Mouse (Mus musculus) brain, embryonic 14.5 days (tissue): ENCODE measurements at regions not wholly inside any gene's neighbourhood (a gene's known extent, or its start where the extent isn't known, plus 50 kb on each side); places are given as distances from the start of the nearest gene placed in this dataset.
A peak's percentile ranks its signal among the peaks of the same experiment; 100 is the strongest.

ENCODE experiments used
- DNase-seq: peaks from one replicate; pipeline ENCODE4 v3.0.0-alpha.2; 2011; ENCODE audit warnings: low read depth
- CTCF ChIP-seq: fragments of 200-500 bp; IDR thresholded peaks from 2 replicates; pipeline ENCODE4 v1.5.1; 2012; ENCODE audit warnings: inconsistent platforms, mild to moderate bottlenecking, moderate library complexity, borderline replicate concordance; ENCODE audit not compliant: insufficient read depth, insufficient read length; ENCODE audit errors: extremely low read depth
- POLR2A ChIP-seq: fragments of 200-500 bp; IDR thresholded peaks from 2 replicates; pipeline ENCODE4 v1.6.1; 2012; ENCODE audit warnings: mild to moderate bottlenecking, inconsistent platforms, borderline replicate concordance; ENCODE audit not compliant: poor library complexity, insufficient read depth, insufficient read length, severe bottlenecking; ENCODE audit errors: extremely low read depth

- TF ChIP-seq POLR2A = no peak
- TF ChIP-seq CTCF = no peak
- DNase-seq = peak; percentile 30
These were observed 363.4 kb upstream of the Pik3r1 start for GRCm38 (mm10) chr13:102131459-102131858.

- TF ChIP-seq CTCF (no peak), POLR2A (no peak)
- peak; percentile 20 for DNase-seq
These were observed 364.1 kb upstream of the Pik3r1 start for GRCm38 (mm10) chr13:102132154-102132553.

GRCm38 (mm10) chr13:102132696-102133095 is 364.7 kb upstream of the Pik3r1 start:
- TF ChIP-seq CTCF = no peak
- TF ChIP-seq POLR2A = no peak
- no peak for DNase-seq

GRCm38 (mm10) chr13:102135210-102135609 is 367.2 kb upstream of the Pik3r1 start:
- DNase-seq = no peak
- no peak for TF ChIP-seq POLR2A
- TF ChIP-seq CTCF = no peak

DNA sequence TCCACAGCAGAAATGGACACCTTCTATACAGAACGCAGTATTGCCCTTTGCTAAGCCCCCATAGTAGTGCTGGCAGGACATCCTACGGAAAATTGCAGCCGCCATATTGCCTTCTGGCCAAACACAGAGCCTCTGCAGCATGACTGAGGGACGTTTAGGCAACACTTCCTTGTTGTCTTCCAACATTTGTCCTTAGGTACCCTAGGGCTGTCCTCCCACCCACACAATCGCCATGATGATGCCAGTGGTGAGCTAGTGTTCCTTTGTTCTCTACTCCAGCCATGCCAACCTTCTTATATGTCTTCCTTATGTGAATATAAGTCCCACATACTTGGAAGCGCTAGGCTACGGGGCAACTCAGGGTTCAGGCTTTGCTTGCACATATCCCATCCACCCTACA is 375.0 kb upstream of the Pik3r1 start:
- no peak for DNase-seq
- no peak for TF ChIP-seq CTCF
- no peak for TF ChIP-seq POLR2A

- no peak for DNase-seq
- no peak for TF ChIP-seq CTCF
- TF ChIP-seq POLR2A = no peak
These were observed 375.8 kb upstream of the Pik3r1 start for GRCm38 (mm10) chr13:102143848-102144247.

DNA sequence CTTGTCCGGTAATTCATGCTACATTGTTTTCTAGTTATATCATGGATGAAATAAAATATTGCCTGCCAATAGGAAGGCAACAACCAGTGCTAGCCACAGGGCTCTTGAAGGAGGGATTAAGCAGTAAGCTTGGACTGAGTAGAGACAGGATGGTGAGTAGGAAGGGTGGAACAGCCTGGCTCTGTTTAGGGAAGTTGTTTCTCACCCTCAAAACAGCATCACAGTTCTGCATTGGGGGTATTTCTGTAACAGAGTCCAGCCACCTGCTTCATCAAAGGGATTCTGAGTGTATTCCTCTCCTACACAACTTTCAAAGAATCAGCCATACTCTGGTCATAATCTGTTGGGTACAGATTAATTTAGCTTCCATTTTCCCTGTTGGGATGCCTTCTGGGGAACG is 380.0 kb upstream of the Pik3r1 start:
- no peak for TF ChIP-seq POLR2A
- TF ChIP-seq CTCF = no peak
- no peak for DNase-seq

GRCm38 (mm10) chr13:102153785-102154608 is 386.0 kb upstream of the Pik3r1 start:
- DNase-seq = peak; percentile 58

DNA sequence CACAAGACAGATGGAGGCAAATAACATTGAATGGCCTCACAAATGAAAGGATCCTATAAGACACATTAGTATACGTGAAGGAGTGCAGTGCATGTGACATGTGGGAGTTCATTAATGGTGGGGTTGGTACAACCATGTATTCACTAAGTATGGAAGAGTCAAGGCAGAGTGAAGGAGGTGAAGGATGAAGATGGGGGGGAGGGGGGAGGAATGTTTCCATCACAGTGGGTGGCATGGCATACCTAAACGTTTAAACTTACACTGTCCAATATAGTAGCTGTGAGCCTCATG is 386.5 kb upstream of the Pik3r1 start:
- no peak for DNase-seq
- no peak for TF ChIP-seq POLR2A
- no peak for TF ChIP-seq CTCF

More at GRCm38 (mm10) chr13:102153785-102154608, 386.0 kb upstream of the Pik3r1 start:
- TF ChIP-seq CTCF (no peak), POLR2A (no peak)

DNA sequence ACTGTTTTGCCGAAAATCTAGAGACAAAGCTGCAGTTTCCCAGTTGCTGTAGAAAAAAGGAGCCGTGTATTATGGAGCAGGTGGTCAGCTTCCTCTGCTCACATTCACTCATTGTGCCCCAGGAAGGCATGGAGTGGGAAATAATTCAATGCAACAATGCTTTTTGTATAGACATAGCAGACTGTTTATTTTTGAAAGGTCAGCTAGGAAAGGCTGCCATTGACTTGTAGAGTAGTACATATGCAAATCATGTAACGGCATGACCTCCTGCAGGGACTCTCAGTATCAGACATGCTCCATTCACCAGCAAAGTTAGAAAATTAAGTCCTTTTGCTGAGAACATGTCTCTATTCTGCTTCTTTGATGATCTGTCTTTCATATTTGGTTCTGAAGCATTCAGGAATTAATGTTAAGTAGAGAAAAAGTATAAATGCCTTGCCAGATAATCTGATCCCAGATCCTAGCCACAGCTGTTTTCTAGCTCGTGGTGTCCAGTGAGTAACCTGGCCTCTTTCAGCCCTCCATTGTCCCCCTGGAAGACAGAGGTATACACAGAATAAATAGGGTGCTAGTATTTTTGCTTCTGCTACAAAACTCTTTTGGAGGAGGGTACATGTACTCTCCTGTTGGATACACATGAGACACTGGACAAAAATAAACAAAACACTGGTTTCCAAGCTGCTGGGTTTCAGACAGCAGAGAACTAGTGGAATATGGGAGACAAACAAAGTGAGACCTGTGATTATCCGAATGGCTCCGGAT is 389.5 kb upstream of the Pik3r1 start:
- DNase-seq = peak; percentile 53
- no peak for TF ChIP-seq POLR2A
- TF ChIP-seq CTCF = no peak

GRCm38 (mm10) chr13:102173382-102174234 is 405.6 kb upstream of the Pik3r1 start:
- TF ChIP-seq CTCF = no peak
- TF ChIP-seq POLR2A = no peak
- peak; percentile 79 for DNase-seq

- DNase-seq = no peak
- TF ChIP-seq CTCF (no peak), POLR2A (no peak)
These were observed 406.4 kb upstream of the Pik3r1 start for GRCm38 (mm10) chr13:102174431-102174830.

DNA sequence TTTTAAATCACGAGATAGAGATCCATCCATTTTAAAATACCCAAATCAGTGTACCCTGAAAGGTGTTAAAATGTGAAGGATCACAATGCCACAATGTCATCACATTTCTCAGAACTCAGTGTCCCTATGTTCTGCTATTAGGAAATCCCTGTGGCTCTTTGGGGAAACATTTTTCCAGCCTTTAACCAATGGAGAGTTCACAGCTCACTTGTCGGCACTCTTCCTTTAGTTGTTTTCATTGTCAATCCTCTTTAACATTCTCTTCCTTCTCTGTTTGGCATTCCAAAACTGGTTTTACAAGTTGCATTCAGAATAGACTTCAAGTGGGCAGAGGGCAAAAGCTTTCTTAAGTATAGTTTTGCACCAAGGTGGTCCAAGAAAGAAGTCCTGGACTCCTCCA is 406.9 kb upstream of the Pik3r1 start:
- DNase-seq = no peak
- TF ChIP-seq POLR2A (no peak), CTCF (no peak)
